Mouse (Mus musculus): Measurements from ENCODE around the gene Ccdc125.

DNA sequence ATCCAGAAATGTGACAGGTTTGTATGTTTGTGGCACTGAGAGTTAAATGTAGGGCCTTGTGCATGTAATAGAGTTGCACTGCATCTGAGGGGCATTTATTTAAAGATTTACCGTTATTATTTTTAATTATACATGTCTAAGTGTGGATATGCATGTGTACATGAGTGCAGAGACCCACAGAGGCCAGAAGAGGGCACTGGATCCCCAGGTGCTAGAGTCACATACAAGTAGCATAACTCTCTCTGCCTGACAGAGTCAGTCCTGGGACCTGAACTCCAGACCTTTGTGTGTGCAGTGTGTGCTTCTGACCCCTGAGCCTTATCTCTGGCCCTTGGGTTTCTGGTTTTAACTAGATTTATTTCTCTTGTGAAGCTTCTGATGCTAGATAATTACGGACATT lies 14.8 kb downstream of the Ccdc125 start:
- TF ChIP-seq CTCF (IDR thresholded peaks at IDR 0.05; ENCODE audit: control insufficient read depth, insufficient read depth, low read length) (peak; percentile 61), POLR2A (IDR thresholded peaks at IDR 0.05; ENCODE audit: borderline replicate concordance, control insufficient read depth, low read depth, low read length) (no peak)

All from bone marrow, adult 2 months (tissue).